Mouse (Mus musculus) spleen, adult 2 months (tissue): ENCODE results near the gene Kncn. TPM values are rescaled to one million over a fixed set of nuclear protein-coding genes. Genes with fewer than 3 reads are reported as not detected.

Experiments
- DNase-seq, 2 experiments: peaks; one replicate each; pipeline versions ENCODE4 v3.0.0 to v3.0.0-alpha.2; 2012 to 2021; ENCODE audit warnings: low spot score in 2 of 2, low read depth in 1 of 2
- H3K27ac ChIP-seq: fragments of 200-500 bp; 2 replicates; pipeline ENCODE4 v1.5.1; 2012; ENCODE audit warnings: low read length, inconsistent platforms; ENCODE audit not compliant: insufficient read depth
- H3K27me3 ChIP-seq: fragments of 200-500 bp; 2 replicates; pipeline ENCODE4 v1.6.1; 2012; ENCODE audit warnings: mild to moderate bottlenecking, moderate library complexity, low read length, inconsistent platforms; ENCODE audit not compliant: control insufficient read depth, insufficient read depth
- H3K36me3 ChIP-seq: fragments of 200-500 bp; 2 replicates; pipeline ENCODE4 v1.6.1; 2012; ENCODE audit warnings: mild to moderate bottlenecking, low read length, inconsistent platforms; ENCODE audit not compliant: control insufficient read depth, insufficient read depth
- H3K4me1 ChIP-seq: fragments of 200-500 bp; 2 replicates; pipeline ENCODE4 v1.6.1; 2011; ENCODE audit warnings: inconsistent platforms; ENCODE audit not compliant: control insufficient read depth, insufficient read depth, insufficient read length
- H3K4me3 ChIP-seq: fragments of 200-500 bp; 2 replicates; pipeline ENCODE4 v1.5.1; 2011; ENCODE audit warnings: mild to moderate bottlenecking, inconsistent platforms; ENCODE audit not compliant: insufficient read depth, insufficient read length; ENCODE audit errors: extremely low read depth
- CTCF ChIP-seq: fragments of 200-500 bp; IDR thresholded peaks from 2 replicates; pipeline ENCODE4 v1.5.1; 2011; ENCODE audit warnings: mild to moderate bottlenecking, inconsistent platforms; ENCODE audit not compliant: insufficient read depth, insufficient read length, insufficient replicate concordance; ENCODE audit errors: extremely low read depth
- POLR2A ChIP-seq: fragments of 200-500 bp; IDR thresholded peaks from 2 replicates; pipeline ENCODE4 v1.6.1; 2011; ENCODE audit warnings: low read depth, low read length, inconsistent platforms
- WGBS: fragments of 180-500 bp; shearing (Covaris S2); methylation state at CpG from one replicate; pipeline ENCODE4 v1.1.7; 2018; 5-methylcytosine and 5-hydroxymethylcytosine counted together
- polyA plus RNA-seq: library from polyadenylated mRNA; depleted of rRNA; stranded (reverse); fragments of >200 nt; gene quantifications from 2 replicates; pipeline ENCODE4 v1.2.3, GENCODE M21; 2012

The Kncn gene
- polyA plus RNA-seq, 1 experiment: not detected

DNA sequence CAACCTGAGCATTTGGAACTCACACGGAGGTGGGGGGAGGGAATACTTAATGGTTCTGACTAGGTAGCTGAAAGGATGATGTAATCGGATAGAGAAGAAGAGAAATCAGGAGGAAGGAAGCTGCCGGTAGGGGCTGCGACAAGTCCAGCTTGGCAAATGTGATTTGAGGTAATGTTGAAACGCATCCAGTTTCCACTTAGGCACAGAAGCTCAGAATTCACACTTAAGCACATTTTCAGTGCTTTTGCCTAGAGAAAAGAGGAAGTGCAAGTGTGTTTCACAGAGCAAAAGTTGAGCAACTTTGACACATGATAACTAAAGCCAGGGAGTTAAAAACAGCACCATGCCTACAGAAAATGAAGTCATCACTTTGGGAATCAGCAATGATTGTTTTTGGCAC, 36.8 kb upstream of the Kncn start:
- H3K36me3 ChIP-seq: peaks cover 21% of the 10 kb centered on the region
- 9% methylated on average over 5 of the region's 5 CpGs for WGBS
- TF ChIP-seq POLR2A: no peak
- TF ChIP-seq CTCF: no peak
- peak overlapping the region; percentile 68 for H3K27ac ChIP-seq
- H3K4me1 ChIP-seq: peaks cover 11% of the 10 kb centered on the region; the same call in 1 of the 2 replicates
- H3K4me3 ChIP-seq: no peak overlapping the region
- no peaks in the 10 kb centered on the region for H3K27me3 ChIP-seq
- DNase-seq: no peak

- WGBS: 79% methylated on average over 1 of the region's 1 CpGs
- peaks cover 11% of the 10 kb centered on the region; the same call in 1 of the 2 replicates for H3K4me1 ChIP-seq
These were observed 36.1 kb upstream of the Kncn start for GRCm38 (mm10) chr4:115848083-115848482.

DNA sequence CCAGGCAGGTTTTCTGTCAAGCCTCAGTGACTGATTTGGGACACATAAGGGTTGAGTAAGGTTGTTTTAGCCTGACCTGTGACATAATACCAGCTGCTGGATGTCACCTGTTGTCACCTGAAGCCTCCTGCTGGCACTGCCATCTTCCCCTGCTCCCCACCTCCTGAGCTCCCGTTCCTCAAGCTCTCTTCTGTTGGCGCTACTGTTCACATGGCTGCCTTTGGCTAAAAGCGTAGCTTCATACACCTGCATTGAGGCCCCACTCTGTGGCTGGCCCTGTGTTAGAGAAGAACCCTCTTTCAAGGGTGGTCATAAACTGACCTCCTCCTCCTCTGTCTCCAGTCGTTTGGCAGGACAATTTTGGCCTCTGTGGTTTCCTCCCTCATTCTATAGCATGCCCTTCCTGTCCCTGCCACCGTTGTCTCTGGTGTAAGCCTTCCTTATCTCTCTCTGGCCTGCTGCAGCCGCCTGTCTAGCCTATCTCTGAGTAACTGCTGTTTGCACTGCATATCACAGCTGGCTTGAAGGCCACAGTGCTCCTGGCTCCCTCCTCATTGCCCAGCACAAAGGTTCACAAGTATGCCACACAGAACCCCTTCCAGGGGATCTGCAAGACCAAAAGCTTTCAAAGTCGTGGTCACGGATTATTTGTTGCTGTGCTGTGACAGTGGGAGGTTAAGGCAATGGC, 35.1 kb upstream of the Kncn start:
- H3K4me1 ChIP-seq: peaks cover 11% of the 10 kb centered on the region; the same call in 1 of the 2 replicates
- no peak overlapping the region for H3K4me3 ChIP-seq
- 49% methylated on average over 8 of the region's 8 CpGs for WGBS
- H3K36me3 ChIP-seq: peaks cover 24% of the 10 kb centered on the region
- DNase-seq: no peak
- H3K27ac ChIP-seq: peak overlapping the region; percentile 10; the same call in 1 of the 2 replicates
- no peak for TF ChIP-seq CTCF
- no peak for TF ChIP-seq POLR2A
- H3K27me3 ChIP-seq: no peaks in the 10 kb centered on the region

More at GRCm38 (mm10) chr4:115848083-115848482, 36.1 kb upstream of the Kncn start:
- no peaks in the 10 kb centered on the region for H3K27me3 ChIP-seq
- no peak overlapping the region for H3K4me3 ChIP-seq
- no peak for DNase-seq
- H3K36me3 ChIP-seq: peaks cover 19% of the 10 kb centered on the region
- no peak for TF ChIP-seq CTCF
- H3K27ac ChIP-seq: peak overlapping the region; percentile 16; the same call in 1 of the 2 replicates

DNA sequence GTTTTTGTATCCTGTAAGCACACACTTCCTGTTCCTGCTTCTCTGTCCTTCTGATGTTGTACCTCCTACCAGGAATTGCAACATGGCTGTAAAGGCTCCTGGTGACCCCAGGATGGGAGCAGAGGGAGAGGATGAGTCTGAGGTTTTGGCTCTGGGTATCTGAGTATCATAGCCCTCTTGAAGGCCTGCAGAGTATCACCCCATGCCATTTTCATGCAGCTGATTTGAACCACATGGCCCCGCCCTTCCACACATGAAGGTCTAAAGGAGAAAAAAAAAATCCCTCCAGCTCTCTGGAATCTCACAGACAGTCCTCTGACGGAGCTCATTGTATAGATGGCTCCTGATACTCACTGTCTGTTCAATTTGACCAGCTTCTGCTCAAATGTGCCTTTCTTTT, 34.1 kb upstream of the Kncn start:
- H3K36me3 ChIP-seq: peaks cover 25% of the 10 kb centered on the region

DNA sequence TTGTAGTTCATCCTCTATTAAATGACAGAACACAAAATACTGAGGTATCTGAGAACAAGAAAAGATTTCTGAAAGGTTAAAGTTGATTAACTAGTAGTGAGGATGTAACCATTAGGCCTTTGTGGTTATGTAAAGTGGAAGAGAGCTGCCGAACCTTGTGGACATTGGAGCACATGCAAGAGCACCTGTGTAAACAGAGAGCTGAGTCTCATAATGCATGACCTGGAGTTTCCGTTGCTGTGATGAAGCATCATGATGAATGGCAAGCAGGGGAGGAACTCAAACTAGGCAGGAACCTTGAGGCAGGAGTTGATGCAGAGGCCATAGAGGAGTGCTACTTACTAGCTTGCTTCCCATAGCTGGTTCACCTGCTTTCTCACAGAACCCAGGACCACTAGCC, 33.6 kb upstream of the Kncn start:
- 71% methylated on average over 2 of the region's 2 CpGs for WGBS
- TF ChIP-seq CTCF (no peak), POLR2A (no peak)
- H3K27me3 ChIP-seq: no peaks in the 10 kb centered on the region
- peaks cover 25% of the 10 kb centered on the region for H3K36me3 ChIP-seq
- no peak overlapping the region for H3K27ac ChIP-seq
- H3K4me1 ChIP-seq: peaks cover 11% of the 10 kb centered on the region; the same call in 1 of the 2 replicates
- no peak overlapping the region for H3K4me3 ChIP-seq
- no peak for DNase-seq

More for the DNA sequence above, 34.1 kb upstream of the Kncn start:
- H3K27me3 ChIP-seq: no peaks in the 10 kb centered on the region
- peaks cover 11% of the 10 kb centered on the region; the same call in 1 of the 2 replicates for H3K4me1 ChIP-seq
- no peak for TF ChIP-seq POLR2A
- no peak for TF ChIP-seq CTCF
- H3K27ac ChIP-seq: no peak overlapping the region
- no peak overlapping the region for H3K4me3 ChIP-seq
- 87% methylated on average over 2 of the region's 2 CpGs for whole genome bisulfite sequencing
- no peak for DNase-seq

- DNase-seq: no peak
- Histone ChIP-seq H3K27me3 (no peaks in the 10 kb centered on the region), H3K27ac (no peak overlapping the region), H3K4me1 (peaks cover 11% of the 10 kb centered on the region; the same call in 1 of the 2 replicates), H3K4me3 (no peak overlapping the region), H3K36me3 (peaks cover 28% of the 10 kb centered on the region)
- TF ChIP-seq CTCF (no peak), POLR2A (no peak)
- WGBS: 94% methylated on average over 6 of the region's 6 CpGs
These were observed 32.6 kb upstream of the Kncn start for GRCm38 (mm10) chr4:115851569-115851968.

- DNase-seq: no peak
- 80% methylated on average over 6 of the region's 6 CpGs for WGBS
- Histone ChIP-seq H3K27ac (no peak overlapping the region), H3K27me3 (no peaks in the 10 kb centered on the region), H3K36me3 (peaks cover 24% of the 10 kb centered on the region), H3K4me3 (no peak overlapping the region), H3K4me1 (peaks cover 7% of the 10 kb centered on the region; the same call in 1 of the 2 replicates)
- TF ChIP-seq CTCF: no peak
- TF ChIP-seq POLR2A: no peak
These were observed 29.1 kb upstream of the Kncn start for GRCm38 (mm10) chr4:115855100-115855499.
